Mouse (Mus musculus) embryonic facial prominence, embryonic 14.5 days (tissue): Measurements from ENCODE around the gene Tbce. TPM values are rescaled to one million over a fixed set of nuclear protein-coding genes. Genes with fewer than 3 reads are reported as not detected.
"Not testable (repeated sequence)": the region's sequence is repeated elsewhere in the genome, so short reads cannot be mapped to it uniquely, and the experiment has no call there.

Experiments
- ATAC-seq: fragments of 200-750 bp; cut with Nextera tagmentation; 2 replicates; pipeline ENCODE4 v1.8.0; 2017; ENCODE audit warnings: low read depth, moderate number of reproducible peaks, moderate TSS enrichment
- DNase-seq: peaks from one replicate; pipeline ENCODE4 v3.0.0-alpha.2; 2015; ENCODE audit warnings: low spot score
- H3K27ac ChIP-seq: fragments of 300-500 bp; sonication (generic); replicated peaks from 2 replicates; pipeline ENCODE4 v1.5.1; 2014; ENCODE audit warnings: low read depth, mild to moderate bottlenecking, low read length, moderate library complexity
- H3K27me3 ChIP-seq: fragments of 300-500 bp; sonication (generic); replicated peaks from 2 replicates; pipeline ENCODE4 v1.6.1; 2014; ENCODE audit warnings: low read length; ENCODE audit not compliant: control insufficient read depth, insufficient read depth
- H3K36me3 ChIP-seq: fragments of 300-500 bp; sonication (generic); 2 replicates; pipeline ENCODE4 v1.6.1; 2014; ENCODE audit warnings: low read length, mixed read lengths; ENCODE audit not compliant: control insufficient read depth, insufficient read depth
- H3K4me1 ChIP-seq: fragments of 300-500 bp; sonication (generic); 2 replicates; pipeline ENCODE4 v1.6.1; 2014; ENCODE audit warnings: antibody characterized with exemption, low read length; ENCODE audit not compliant: control insufficient read depth, insufficient read depth
- H3K4me2 ChIP-seq: fragments of 300-500 bp; sonication (generic); 2 replicates; pipeline ENCODE4 v1.6.1; 2014; ENCODE audit warnings: low read depth, mild to moderate bottlenecking, low read length, moderate library complexity, mixed read lengths
- H3K4me3 ChIP-seq: fragments of 300-500 bp; sonication (generic); 2 replicates; pipeline ENCODE4 v1.5.1; 2014; ENCODE audit warnings: low read depth, mild to moderate bottlenecking, low read length
- H3K9ac ChIP-seq: fragments of 300-500 bp; sonication (generic); 2 replicates; pipeline ENCODE4 v1.6.1; 2014; ENCODE audit warnings: low read depth, mild to moderate bottlenecking, low read length, moderate library complexity, mixed read lengths
- H3K9me3 ChIP-seq: fragments of 300-500 bp; sonication (generic); 2 replicates; pipeline ENCODE4 v1.6.1; 2016; ENCODE audit warnings: low read length; ENCODE audit not compliant: control insufficient read depth
- WGBS: fragments of 180-500 bp; shearing (Covaris S2); extraction: QIAGEN DNeasy Blood & Tissue Kit; methylation state at CpG from one replicate; pipeline ENCODE4 v1.1.7; 2014; 5-methylcytosine and 5-hydroxymethylcytosine counted together
- polyA plus RNA-seq: library from polyadenylated mRNA; unstranded; fragments of >200 nt; fragmentation: Nextera tagmentation; extraction: Ambion mirVana; gene quantifications from 2 replicates; pipeline ENCODE4 v1.2.1, GENCODE M21; 2014

Gene Tbce
- polyA plus RNA-seq, 1 experiment from 2014 or later, result 47.5 TPM

GRCm38 (mm10) chr13:14043851-14044250 is 4.4 kb upstream of the Tbce start:
- Histone ChIP-seq H3K9ac (no peak overlapping the region), H3K9me3 (no peaks in the 10 kb centered on the region), H3K36me3 (peaks cover 15% of the 10 kb centered on the region), H3K4me3 (no peak overlapping the region), H3K27me3 (no peaks in the 10 kb centered on the region), H3K27ac (no peak overlapping the region), H3K4me2 (no peak overlapping the region), H3K4me1 (peaks cover 6% of the 10 kb centered on the region; the same call in 1 of the 2 replicates)
- DNase-seq (no peak), ATAC-seq (no peak)

- Histone ChIP-seq H3K4me2 (peak overlapping the region; percentile 65), H3K4me1 (peaks cover 11% of the 10 kb centered on the region), H3K27me3 (no peaks in the 10 kb centered on the region), H3K9ac (peak overlapping the region; percentile 89), H3K36me3 (no peaks in the 10 kb centered on the region), H3K4me3 (peak overlapping the region; percentile 72), H3K27ac (peak overlapping the region; percentile 98; the same call in 1 of the 2 replicates), H3K9me3 (no peaks in the 10 kb centered on the region)
- 36% methylated on average over 5 of the region's 5 CpGs for WGBS
- peak; percentile 80 for DNase-seq
- peak; percentile 1; the same call in 1 of the 2 replicates for ATAC-seq
Observed at GRCm38 (mm10) chr13:14040186-14040585, 748 bp upstream of the Tbce start.

GRCm38 (mm10) chr13:14038911-14039291 is 537 bp downstream of the Tbce start:
- Histone ChIP-seq H3K4me1 (peaks cover 11% of the 10 kb centered on the region), H3K9ac (peak overlapping the region; percentile 89), H3K4me2 (peak overlapping the region; percentile 79), H3K36me3 (no peaks in the 10 kb centered on the region), H3K9me3 (no peaks in the 10 kb centered on the region), H3K27me3 (no peaks in the 10 kb centered on the region), H3K4me3 (peak overlapping the region; percentile 72), H3K27ac (peak overlapping the region; percentile 98)
- DNase-seq, result no peak
- peak; percentile 17 for ATAC-seq
- WGBS, result 1% methylated on average over 8 of the region's 8 CpGs

- ATAC-seq (no peak), DNase-seq (no peak)
- H3K4me3 ChIP-seq, result no peak overlapping the region
- H3K4me1 ChIP-seq, result peaks cover 11% of the 10 kb centered on the region
- no peaks in the 10 kb centered on the region for H3K27me3 ChIP-seq
- no peaks in the 10 kb centered on the region for H3K36me3 ChIP-seq
- WGBS, result 92% methylated on average over 11 of the region's 11 CpGs
- no peaks in the 10 kb centered on the region for H3K9me3 ChIP-seq
- H3K9ac ChIP-seq, result no peak overlapping the region
- no peak overlapping the region for H3K4me2 ChIP-seq
- H3K27ac ChIP-seq, result no peak overlapping the region
Observed at GRCm38 (mm10) chr13:14035875-14036630, 3.4 kb downstream of the Tbce start.

- not testable (repeated sequence) for H3K4me3 ChIP-seq, H3K9me3 ChIP-seq, H3K27me3 ChIP-seq, H3K4me1 ChIP-seq, H3K27ac ChIP-seq, H3K4me2 ChIP-seq, ATAC-seq, DNase-seq, H3K36me3 ChIP-seq, H3K9ac ChIP-seq
- WGBS, result 93% methylated on average over 3 of the region's 3 CpGs
Observed at GRCm38 (mm10) chr13:14035352-14035751, 4.1 kb downstream of the Tbce start.

- DNase-seq (no peak), ATAC-seq (no peak)
- H3K27ac ChIP-seq, result no peak overlapping the region
Observed at GRCm38 (mm10) chr13:14034073-14034348, 5.4 kb downstream of the Tbce start.

GRCm38 (mm10) chr13:14033309-14034072 is 5.9 kb downstream of the Tbce start:
- ATAC-seq (no peak), DNase-seq (no peak)
- no peaks in the 10 kb centered on the region for H3K9me3 ChIP-seq
- WGBS, result 89% methylated on average over 5 of the region's 5 CpGs
- H3K4me3 ChIP-seq, result no peak overlapping the region
- H3K27ac ChIP-seq, result no peak overlapping the region
- no peak overlapping the region for H3K9ac ChIP-seq
- no peak overlapping the region for H3K4me2 ChIP-seq
- no peaks in the 10 kb centered on the region for H3K27me3 ChIP-seq
- H3K36me3 ChIP-seq, result peaks cover 8% of the 10 kb centered on the region
- H3K4me1 ChIP-seq, result peaks cover 2% of the 10 kb centered on the region

More at GRCm38 (mm10) chr13:14034073-14034348, 5.4 kb downstream of the Tbce start:
- Histone ChIP-seq H3K9me3 (no peaks in the 10 kb centered on the region), H3K36me3 (peaks cover 5% of the 10 kb centered on the region), H3K4me2 (no peak overlapping the region), H3K9ac (no peak overlapping the region), H3K27me3 (no peaks in the 10 kb centered on the region), H3K4me1 (peaks cover 6% of the 10 kb centered on the region), H3K4me3 (no peak overlapping the region)

- 94% methylated on average over 6 of the region's 6 CpGs for WGBS
- H3K9ac ChIP-seq, result no peak overlapping the region
- H3K4me3 ChIP-seq, result no peak overlapping the region
- no peaks in the 10 kb centered on the region for H3K9me3 ChIP-seq
- ATAC-seq, result no peak
- DNase-seq, result no peak
- H3K27me3 ChIP-seq, result no peaks in the 10 kb centered on the region
- H3K36me3 ChIP-seq, result peaks cover 31% of the 10 kb centered on the region
- no peak overlapping the region for H3K27ac ChIP-seq
- no peaks in the 10 kb centered on the region for H3K4me1 ChIP-seq
- no peak overlapping the region for H3K4me2 ChIP-seq
Observed at GRCm38 (mm10) chr13:14026154-14026820, 13.2 kb downstream of the Tbce start.
